Mouse (Mus musculus): Measurements from ENCODE around the gene Prkn. TPM values are rescaled to one million over a fixed set of nuclear protein-coding genes. Genes with fewer than 3 reads are reported as not detected.

Gene Prkn
- polyA plus RNA-seq, 1 experiment from 2014 or later = 2.8 TPM

GRCm38 (mm10) chr17:12036205-12036604 lies 1196.0 kb downstream of the Prkn start:
- Histone ChIP-seq H3K9me3 (ENCODE audit: low read length) (no peaks in the 10 kb centered on the region), H3K4me2 (replicated peaks; ENCODE audit: low read depth, low read length) (no peak overlapping the region), H3K36me3 (ENCODE audit: insufficient read depth, low read length) (no peaks in the 10 kb centered on the region), H3K9ac (replicated peaks; ENCODE audit: low read depth) (no peak overlapping the region), H3K27ac (ENCODE audit: low read length) (no peak overlapping the region), H3K4me3 (ENCODE audit: low read depth, low read length) (no peak overlapping the region), H3K4me1 (ENCODE audit: insufficient read depth, low read depth, low read length) (no peaks in the 10 kb centered on the region; the same call in 1 of the 2 replicates), H3K27me3 (replicated peaks; ENCODE audit: insufficient read depth, low read length) (no peaks in the 10 kb centered on the region)
- TF ChIP-seq CTCF (IDR thresholded peaks at IDR 0.05) (peak; percentile 98), EP300 (IDR thresholded peaks at IDR 0.05) (no peak)
- ATAC-seq (no peak), DNase-seq (ENCODE audit: low spot score) (peak; percentile 73)
- 45% methylated on average over 6 of the region's 6 CpGs for WGBS

DNA sequence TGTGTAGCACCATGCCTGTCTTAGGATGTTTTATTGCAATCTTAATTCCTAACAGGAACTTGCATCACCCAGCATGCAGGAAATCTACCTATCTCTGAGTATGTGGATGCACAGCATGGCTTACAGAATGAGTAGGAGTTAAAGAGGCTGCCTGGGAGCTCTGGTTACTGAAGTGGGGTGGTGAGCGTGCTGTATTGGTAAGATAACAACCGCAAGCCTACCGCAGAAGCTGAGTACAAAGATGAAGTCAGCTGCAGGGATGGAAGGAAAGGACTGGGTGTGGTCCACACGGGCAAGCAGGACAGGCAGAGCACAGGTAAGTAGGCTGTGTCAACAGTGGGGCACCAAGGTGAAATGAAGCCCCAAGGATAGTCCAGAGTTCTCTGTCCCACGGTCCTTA lies 1196.9 kb downstream of the Prkn start:
- Histone ChIP-seq H3K36me3 (ENCODE audit: insufficient read depth, low read length) (no peaks in the 10 kb centered on the region), H3K27me3 (replicated peaks; ENCODE audit: insufficient read depth, low read length) (no peaks in the 10 kb centered on the region), H3K9ac (replicated peaks; ENCODE audit: low read depth) (no peak overlapping the region), H3K9me3 (ENCODE audit: low read length) (no peaks in the 10 kb centered on the region), H3K27ac (ENCODE audit: low read length) (no peak overlapping the region), H3K4me3 (ENCODE audit: low read depth, low read length) (no peak overlapping the region), H3K4me1 (ENCODE audit: insufficient read depth, low read depth, low read length) (no peaks in the 10 kb centered on the region; the same call in 1 of the 2 replicates), H3K4me2 (replicated peaks; ENCODE audit: low read depth, low read length) (no peak overlapping the region)
- ATAC-seq (no peak), DNase-seq (ENCODE audit: low spot score) (no peak)
- 55% methylated on average over 5 of the region's 5 CpGs for WGBS
- TF ChIP-seq CTCF (IDR thresholded peaks at IDR 0.05) (no peak), EP300 (IDR thresholded peaks at IDR 0.05) (no peak)

DNA sequence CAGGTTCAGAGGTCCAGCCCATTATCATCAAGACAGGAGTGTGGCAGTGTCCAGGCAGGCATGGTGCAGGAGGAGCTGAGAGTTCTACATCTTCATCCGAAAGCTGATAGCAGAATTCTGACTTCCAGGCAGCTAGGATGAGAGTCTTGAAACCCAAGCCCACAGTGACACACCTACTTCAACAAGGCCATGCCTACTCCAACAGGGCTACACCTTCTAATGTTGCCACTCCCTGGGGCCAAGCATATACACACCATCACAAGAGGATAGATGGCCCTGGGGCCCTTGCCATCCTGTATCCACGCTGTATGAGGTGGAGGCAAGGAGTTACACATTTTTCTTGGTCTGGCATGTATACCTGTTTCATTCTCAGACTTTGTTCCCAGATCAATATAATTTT lies 1197.4 kb downstream of the Prkn start:
- Histone ChIP-seq H3K27me3 (replicated peaks; ENCODE audit: insufficient read depth, low read length) (no peaks in the 10 kb centered on the region), H3K4me3 (ENCODE audit: low read depth, low read length) (no peak overlapping the region), H3K9ac (replicated peaks; ENCODE audit: low read depth) (no peak overlapping the region), H3K4me2 (replicated peaks; ENCODE audit: low read depth, low read length) (no peak overlapping the region), H3K4me1 (ENCODE audit: insufficient read depth, low read depth, low read length) (no peaks in the 10 kb centered on the region; the same call in 1 of the 2 replicates), H3K36me3 (ENCODE audit: insufficient read depth, low read length) (no peaks in the 10 kb centered on the region), H3K27ac (ENCODE audit: low read length) (no peak overlapping the region), H3K9me3 (ENCODE audit: low read length) (no peaks in the 10 kb centered on the region)
- TF ChIP-seq CTCF (IDR thresholded peaks at IDR 0.05) = no peak
- DNase-seq (ENCODE audit: low spot score) (no peak), ATAC-seq (no peak)
- WGBS = 74% methylated on average over 2 of the region's 2 CpGs

DNA sequence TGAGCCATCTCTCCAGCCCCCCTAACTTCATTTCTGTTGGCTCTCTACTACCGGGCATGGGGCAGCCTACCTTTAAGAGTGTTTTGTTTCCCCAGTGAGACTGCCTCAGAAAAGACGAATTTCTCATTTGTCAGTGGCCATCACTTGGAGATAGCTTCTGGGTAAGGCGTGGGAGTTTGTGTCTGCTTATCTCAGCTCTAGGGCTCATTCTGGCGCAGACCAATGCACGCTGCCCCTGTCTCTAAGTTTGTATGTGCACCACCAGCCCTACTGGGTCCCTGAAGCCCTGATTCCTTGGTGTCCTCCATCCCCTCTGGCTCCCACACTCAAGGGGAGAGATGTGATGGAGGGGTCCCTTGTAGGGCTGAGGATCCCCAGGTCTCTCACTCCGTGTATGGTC lies 1198.3 kb downstream of the Prkn start:
- Histone ChIP-seq H3K36me3 (ENCODE audit: insufficient read depth, low read length) (no peaks in the 10 kb centered on the region), H3K4me2 (replicated peaks; ENCODE audit: low read depth, low read length) (no peak overlapping the region), H3K4me1 (ENCODE audit: insufficient read depth, low read depth, low read length) (no peaks in the 10 kb centered on the region), H3K27ac (ENCODE audit: low read length) (no peak overlapping the region), H3K27me3 (replicated peaks; ENCODE audit: insufficient read depth, low read length) (no peaks in the 10 kb centered on the region), H3K4me3 (ENCODE audit: low read depth, low read length) (no peak overlapping the region), H3K9me3 (ENCODE audit: low read length) (no peaks in the 10 kb centered on the region), H3K9ac (replicated peaks; ENCODE audit: low read depth) (no peak overlapping the region)
- ATAC-seq (no peak), DNase-seq (ENCODE audit: low spot score) (no peak)
- 59% methylated on average over 6 of the region's 6 CpGs for WGBS
- no peak for TF ChIP-seq EP300 (IDR thresholded peaks at IDR 0.05)
- no peak for TF ChIP-seq CTCF (IDR thresholded peaks at IDR 0.05)

GRCm38 (mm10) chr17:12039188-12039587 lies 1199.0 kb downstream of the Prkn start:
- no peaks in the 10 kb centered on the region for H3K4me1 ChIP-seq (ENCODE audit: insufficient read depth, low read depth, low read length)
- no peaks in the 10 kb centered on the region for H3K36me3 ChIP-seq (ENCODE audit: insufficient read depth, low read length)
- DNase-seq (ENCODE audit: low spot score) = peak; percentile 92
- TF ChIP-seq CTCF (IDR thresholded peaks at IDR 0.05) = peak; percentile 99
- no peak for TF ChIP-seq EP300 (IDR thresholded peaks at IDR 0.05)
- H3K4me2 ChIP-seq (replicated peaks; ENCODE audit: low read depth, low read length) = no peak overlapping the region
- WGBS = under 1% methylated on average over 9 of the region's 9 CpGs
- H3K27me3 ChIP-seq (replicated peaks; ENCODE audit: insufficient read depth, low read length) = no peaks in the 10 kb centered on the region
- no peak overlapping the region for H3K4me3 ChIP-seq (ENCODE audit: low read depth, low read length)
- H3K9me3 ChIP-seq (ENCODE audit: low read length) = no peaks in the 10 kb centered on the region
- ATAC-seq = peak; percentile 75
- H3K9ac ChIP-seq (replicated peaks; ENCODE audit: low read depth) = no peak overlapping the region
- H3K27ac ChIP-seq (ENCODE audit: low read length) = no peak overlapping the region

DNA sequence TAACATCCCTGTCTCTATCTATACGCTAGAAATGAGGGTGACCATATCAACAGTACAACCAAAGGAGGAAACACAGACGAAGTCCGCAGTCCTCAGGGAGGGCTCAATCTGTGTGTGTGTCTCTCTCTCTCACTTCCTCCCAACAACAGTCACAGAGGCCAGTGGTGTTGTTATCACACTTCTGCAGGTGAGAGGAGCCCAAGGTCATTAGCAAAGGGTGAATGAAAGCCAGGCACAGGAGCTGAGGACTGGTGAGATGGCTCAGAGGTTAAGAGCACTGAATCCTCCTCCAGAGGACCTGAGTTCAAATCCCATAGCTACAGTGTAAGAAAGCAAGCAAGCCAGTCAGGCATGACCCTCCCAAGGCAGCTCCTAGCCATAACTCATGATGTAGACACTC lies 1199.7 kb downstream of the Prkn start:
- WGBS = 66% methylated on average over 3 of the region's 3 CpGs
- Histone ChIP-seq H3K27ac (ENCODE audit: low read length) (no peak overlapping the region), H3K9me3 (ENCODE audit: low read length) (no peaks in the 10 kb centered on the region), H3K4me1 (ENCODE audit: insufficient read depth, low read depth, low read length) (no peaks in the 10 kb centered on the region), H3K27me3 (replicated peaks; ENCODE audit: insufficient read depth, low read length) (no peaks in the 10 kb centered on the region), H3K4me3 (ENCODE audit: low read depth, low read length) (no peak overlapping the region), H3K4me2 (replicated peaks; ENCODE audit: low read depth, low read length) (no peak overlapping the region), H3K9ac (replicated peaks; ENCODE audit: low read depth) (no peak overlapping the region), H3K36me3 (ENCODE audit: insufficient read depth, low read length) (no peaks in the 10 kb centered on the region)
- DNase-seq (ENCODE audit: low spot score) (no peak), ATAC-seq (no peak)
- TF ChIP-seq CTCF (IDR thresholded peaks at IDR 0.05) (no peak), EP300 (IDR thresholded peaks at IDR 0.05) (no peak)

DNA sequence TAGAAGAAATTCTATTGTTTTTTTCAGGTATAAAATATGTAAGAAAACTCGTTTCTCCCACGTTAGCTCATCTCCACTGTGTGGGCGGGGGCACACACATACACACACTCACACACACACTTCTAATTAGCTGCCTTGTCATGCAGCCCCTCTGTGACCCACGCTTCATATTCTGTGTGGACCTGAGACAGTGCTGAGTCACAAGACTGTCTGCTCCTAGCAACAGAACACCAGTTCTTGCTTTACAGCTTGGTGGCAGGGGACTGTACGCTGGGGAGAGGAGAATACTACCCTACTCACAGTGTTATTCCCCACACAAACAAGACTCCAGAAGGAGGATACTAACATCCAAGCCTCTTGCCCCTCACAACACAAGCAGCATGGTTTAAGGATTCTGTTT lies 1200.4 kb downstream of the Prkn start:
- Histone ChIP-seq H3K27ac (ENCODE audit: low read length) (no peak overlapping the region), H3K4me3 (ENCODE audit: low read depth, low read length) (no peak overlapping the region), H3K27me3 (replicated peaks; ENCODE audit: insufficient read depth, low read length) (no peaks in the 10 kb centered on the region), H3K36me3 (ENCODE audit: insufficient read depth, low read length) (no peaks in the 10 kb centered on the region), H3K4me2 (replicated peaks; ENCODE audit: low read depth, low read length) (no peak overlapping the region), H3K9ac (replicated peaks; ENCODE audit: low read depth) (no peak overlapping the region), H3K9me3 (ENCODE audit: low read length) (no peaks in the 10 kb centered on the region), H3K4me1 (ENCODE audit: insufficient read depth, low read depth, low read length) (no peaks in the 10 kb centered on the region)
- WGBS = 84% methylated on average over 5 of the region's 5 CpGs
- DNase-seq (ENCODE audit: low spot score) (no peak), ATAC-seq (no peak)
- TF ChIP-seq CTCF (IDR thresholded peaks at IDR 0.05) = no peak
- TF ChIP-seq EP300 (IDR thresholded peaks at IDR 0.05) = no peak

All from lung, postnatal 0 days (tissue).